Mouse (Mus musculus): ENCODE data around the gene Vmn1r204. TPM values are rescaled to one million over a fixed set of nuclear protein-coding genes. Genes with fewer than 3 reads are reported as not detected.
"Not testable (repeated sequence)": the region's sequence is repeated elsewhere in the genome, so short reads cannot be mapped to it uniquely, and the experiment has no call there.

Vmn1r204 gene
- not detected for total RNA-seq (2021)

- intact Hi-C loops (cut with DNase I); DNase-seq (ENCODE audit: extremely low spot score in 1 of 2, low spot score in 2 of 2): not testable (repeated sequence)
Observed at GRCm38 (mm10) chr13:22552898-22553297, at the start of gene Vmn1r204. Gene Vmn1r204, plus strand, starts transcription at chr13:22553198.

GRCm38 (mm10) chr13:22505281-22505680, 47.7 kb upstream of the Vmn1r204 start, which contains the start of gene Vmn1r202:
Gene Vmn1r202, minus strand, starts transcription at chr13:22505381.
- DNase-seq (ENCODE audit: extremely low spot score in 1 of 2, low spot score in 2 of 2), result no peak
- intact Hi-C loops (cut with DNase I), result no loop called here

- DNase-seq (ENCODE audit: extremely low spot score in 1 of 2, low spot score in 2 of 2), result no peak
- intact Hi-C loops (cut with DNase I), result no loop called here
Observed at GRCm38 (mm10) chr13:22517814-22518213, 35.2 kb upstream of the Vmn1r204 start, which contains the start of gene Vmn1r203. Gene Vmn1r203, plus strand, starts transcription at chr13:22518114.

GRCm38 (mm10) chr13:22574911-22575310, 21.9 kb downstream of the Vmn1r204 start:
- intact Hi-C loops (cut with DNase I); DNase-seq (ENCODE audit: extremely low spot score in 1 of 2, low spot score in 2 of 2): not testable (repeated sequence)

- DNase-seq (ENCODE audit: extremely low spot score in 1 of 2, low spot score in 2 of 2); intact Hi-C loops (cut with DNase I): not testable (repeated sequence)
Observed at GRCm38 (mm10) chr13:22583336-22583735, 30.3 kb downstream of the Vmn1r204 start.

DNA sequence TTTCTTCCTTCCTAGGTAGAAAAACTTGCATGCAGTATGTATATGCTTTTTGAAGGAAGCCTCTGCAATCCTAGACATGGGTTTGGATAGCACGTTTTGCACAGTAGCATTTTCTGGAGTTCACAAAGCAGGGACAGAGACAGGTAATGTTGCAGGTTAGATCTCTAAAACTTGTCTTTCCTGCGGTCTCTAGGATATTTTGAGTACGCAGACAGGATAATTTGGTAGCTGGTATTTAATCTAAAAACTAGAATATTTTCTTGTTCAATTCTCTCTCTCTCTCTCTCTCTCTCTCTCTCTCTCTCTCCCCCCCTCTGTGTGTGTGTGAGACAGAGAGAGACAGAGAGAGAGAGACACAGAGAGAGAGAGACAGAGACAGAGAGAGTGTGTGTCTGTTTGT, 39.9 kb downstream of the Vmn1r204 start, which contains the start of gene Vmn1r205:
Gene Vmn1r205 (minus strand): TSS at position 101 of the 400 bp plus-strand sequence.
- no peak for DNase-seq (ENCODE audit: extremely low spot score in 1 of 2, low spot score in 2 of 2)
- intact Hi-C loops (cut with DNase I), result no loop called here

Other genes starting within 250 kb of the Vmn1r204 start
- not detected for gene Vmn1r197, start 228.6 kb upstream of the Vmn1r204 start, total RNA-seq (2021)
- gene Vmn1r198, start 202.8 kb upstream of the Vmn1r204 start, total RNA-seq (2021), result not detected
- gene Vmn1r199, start 173.4 kb upstream of the Vmn1r204 start, total RNA-seq (2021), result not detected
- gene Vmn1r200, start 162.8 kb upstream of the Vmn1r204 start, total RNA-seq (2021), result not detected
- gene Vmn1r201, start 81.3 kb upstream of the Vmn1r204 start, total RNA-seq (2021), result not detected
- under 1 TPM in 1 of 2 experiments, not detected in 1; 0.06 TPM for gene Vmn1r202, start 47.8 kb upstream of the Vmn1r204 start, total RNA-seq (2021)
- under 1 TPM in 1 of 2 experiments, not detected in 1; 0.04 TPM for gene Vmn1r203, start 35.1 kb upstream of the Vmn1r204 start, total RNA-seq (2021)
- not detected for gene Vmn1r205, start 39.8 kb downstream of the Vmn1r204 start, total RNA-seq (2021)
- not detected for gene Vmn1r206, start 71.1 kb downstream of the Vmn1r204 start, total RNA-seq (2021)
- gene Vmn1r207-ps, start 176.4 kb downstream of the Vmn1r204 start, total RNA-seq (2021), result under 1 TPM; 0.10 to 0.15 TPM
- not detected for gene Vmn1r208, start 224.2 kb downstream of the Vmn1r204 start, total RNA-seq (2021)

Measured in left cerebral cortex, postnatal 10 days (tissue).